18 mouse cellular contexts compared by ENCODE assay signal in the genomic region with DNA sequence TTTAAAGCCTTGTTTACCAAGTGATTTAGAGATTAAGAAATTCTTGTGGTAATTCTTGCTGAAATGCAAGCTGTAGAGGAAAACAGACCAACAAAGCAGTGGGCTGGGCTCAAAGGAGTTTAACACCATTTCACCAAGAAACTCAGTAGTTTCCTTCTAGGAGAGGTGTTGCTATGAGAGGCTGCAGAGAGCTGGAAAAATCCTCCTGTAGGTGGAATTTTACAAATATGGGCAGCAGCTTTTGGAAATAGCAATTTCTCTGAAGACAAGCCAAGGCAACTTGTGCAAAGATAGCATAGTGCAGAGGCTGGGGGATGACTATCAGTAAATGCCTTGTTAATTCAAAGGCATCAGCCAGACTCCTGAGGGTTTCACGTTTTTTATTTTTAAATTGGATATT. TPM values are rescaled to one million over a fixed set of nuclear protein-coding genes. Genes with fewer than 3 reads are reported as not detected.
"Had no signal": no experiment of that assay in that cellular context is flagged by ENCODE, and none has a peak within 500 bp of the region (broad histone marks: within the 10 kb centered on the region; RNA-seq: fewer than 3 reads in every experiment).

No protein-coding gene starts in this region.

- H3K4me2 ChIP-seq: lung, embryonic 15.5 days; midbrain, embryonic 11.5 days; midbrain, embryonic 13.5 days; midbrain, embryonic 15.5 days; neural tube, embryonic 12.5 days; stomach, embryonic 15.5 days had no signal

- H3K9me3 ChIP-seq: lung, embryonic 15.5 days; midbrain, embryonic 13.5 days; midbrain, embryonic 15.5 days; neural tube, embryonic 12.5 days; stomach, embryonic 15.5 days had no signal

- H3K27me3 ChIP-seq: lung, embryonic 15.5 days; megakaryocyte, embryonic 14.5 days; midbrain, embryonic 15.5 days; neural tube, embryonic 12.5 days; stomach, embryonic 15.5 days had no signal

- H3K36me3 ChIP-seq: lung, embryonic 15.5 days; midbrain, embryonic 13.5 days; midbrain, embryonic 15.5 days; neural tube, embryonic 12.5 days; stomach, embryonic 15.5 days had no signal

- H3K27ac ChIP-seq: lung, embryonic 15.5 days; macrophage; midbrain, embryonic 13.5 days; midbrain, embryonic 15.5 days; neural tube, embryonic 12.5 days; stomach, embryonic 15.5 days; stomach, postnatal 0 days had no signal

- H3K9ac ChIP-seq: liver, postnatal 0 days; lung, embryonic 15.5 days; midbrain, embryonic 13.5 days; midbrain, embryonic 15.5 days; neural tube, embryonic 12.5 days; stomach, embryonic 15.5 days had no signal

- ATAC-seq: liver, postnatal 0 days; lung, postnatal 0 days; midbrain, embryonic 13.5 days; midbrain, embryonic 15.5 days had no signal

- DNase-seq: liver, postnatal 0 days; lung, adult 2 months; lung, postnatal 14 days; lung, postnatal 36 days; right cerebral cortex, postnatal 14 days; thymus, adult 18-20 months; thymus, postnatal 14 days; thymus, postnatal 4 days had no signal

- H3K4me3 ChIP-seq: lung, embryonic 15.5 days; megakaryocyte, embryonic 14.5 days; midbrain, embryonic 13.5 days; midbrain, embryonic 15.5 days; neural tube, embryonic 12.5 days; stomach, embryonic 15.5 days had no signal

RNA-seq across cellular contexts. Expression of a gene that starts 29.3 kb away (rescaled TPM):
- polyA plus RNA-seq: macrophage had no signal
